Mouse (Mus musculus) right cerebral cortex, adult 18-20 months (tissue): Measurements from ENCODE around the gene Olfr1274-ps.
"Not testable (repeated sequence)": the region's sequence is repeated elsewhere in the genome, so short reads cannot be mapped to it uniquely, and the experiment has no call there.

ENCODE experiments used
- DNase-seq: peaks from one replicate; pipeline ENCODE4 v3.0.0; 2022; ENCODE audit warnings: mixed read lengths

The Olfr1274-ps gene

DNA sequence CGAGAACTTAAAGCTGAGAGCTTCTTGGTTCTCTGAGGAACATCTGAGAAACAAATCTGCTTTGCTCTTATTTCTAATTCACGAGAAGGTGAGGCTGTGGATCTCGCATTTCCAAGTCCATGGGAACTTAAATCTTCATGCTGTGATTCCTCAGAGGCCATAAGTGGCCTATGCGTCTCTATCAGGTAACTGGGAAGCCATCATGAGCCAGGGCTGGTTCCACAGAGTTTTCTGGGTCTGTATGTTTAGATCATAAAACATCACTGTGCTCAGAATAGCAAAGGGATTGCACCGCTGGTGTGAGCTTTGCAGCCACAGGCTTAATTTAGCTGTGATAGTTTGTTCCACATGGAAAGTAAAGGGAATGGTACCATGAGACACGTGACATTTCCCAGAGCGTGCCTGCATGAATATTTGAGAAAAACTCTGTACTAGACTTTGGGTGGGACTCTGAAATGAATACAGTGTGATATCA is at the start of gene Olfr1274-ps:
Gene Olfr1274-ps (plus strand): TSS at position 51 of the 475 bp plus-strand sequence.
- not testable (repeated sequence) for DNase-seq

DNA sequence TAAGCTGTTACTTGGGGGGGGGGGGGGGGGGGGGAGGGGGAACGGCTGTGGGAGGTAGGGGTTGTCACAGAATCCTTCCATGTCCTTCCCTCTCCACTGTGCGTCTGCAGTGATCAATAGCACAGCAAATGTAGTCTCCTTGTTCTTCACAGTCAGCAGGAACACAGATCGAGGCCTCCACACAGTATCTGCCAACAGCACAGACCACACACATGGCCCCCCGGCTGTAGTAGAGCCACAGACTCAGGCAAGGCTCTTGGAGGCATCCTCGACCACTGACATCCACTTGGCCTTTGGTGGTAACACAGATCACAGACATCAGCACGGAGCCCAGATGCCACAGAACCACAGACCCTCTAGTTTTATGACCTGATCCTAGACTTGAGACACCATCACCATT is 47.4 kb upstream of the Olfr1274-ps start:
- not testable (repeated sequence) for DNase-seq

DNA sequence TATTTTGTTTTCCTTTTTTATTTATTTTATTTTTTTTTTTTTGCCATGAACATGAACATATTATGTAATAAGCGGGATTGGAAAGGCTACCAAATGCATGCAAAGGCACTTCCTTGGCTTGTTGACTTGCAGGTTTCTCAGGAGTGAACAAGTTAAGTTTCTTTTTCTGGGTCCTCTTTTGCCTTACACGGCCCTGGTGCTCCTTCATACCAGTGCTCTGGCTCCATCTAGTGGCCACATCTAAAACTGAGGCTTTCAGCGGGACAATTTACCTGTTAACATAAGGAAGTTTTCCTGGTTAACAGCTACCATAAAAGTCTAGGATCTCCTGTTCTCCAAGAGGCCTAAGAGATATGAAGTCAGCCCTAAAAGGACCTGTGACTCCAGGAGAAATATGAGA is 46.9 kb upstream of the Olfr1274-ps start:
- not testable (repeated sequence) for DNase-seq

DNA sequence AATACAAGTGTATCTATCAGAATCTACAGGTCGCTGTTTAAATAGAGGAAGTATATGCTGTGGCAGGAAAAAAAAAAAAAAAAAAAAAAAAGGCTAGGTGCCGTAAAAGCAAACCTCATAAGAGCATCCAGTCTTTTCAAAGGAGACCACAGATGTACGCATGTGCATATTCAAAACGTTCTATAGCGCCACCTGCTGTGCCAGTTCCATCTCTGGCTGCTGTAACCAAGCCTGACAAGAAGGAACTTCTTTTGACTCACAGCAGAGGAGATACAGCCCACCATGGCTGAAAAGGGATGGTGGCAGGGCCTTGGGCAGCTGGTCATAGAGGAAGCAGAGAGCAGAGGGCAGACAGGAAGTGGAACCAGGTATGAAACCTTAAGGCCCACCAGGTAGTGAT is 39.3 kb upstream of the Olfr1274-ps start:
- not testable (repeated sequence) for DNase-seq

DNA sequence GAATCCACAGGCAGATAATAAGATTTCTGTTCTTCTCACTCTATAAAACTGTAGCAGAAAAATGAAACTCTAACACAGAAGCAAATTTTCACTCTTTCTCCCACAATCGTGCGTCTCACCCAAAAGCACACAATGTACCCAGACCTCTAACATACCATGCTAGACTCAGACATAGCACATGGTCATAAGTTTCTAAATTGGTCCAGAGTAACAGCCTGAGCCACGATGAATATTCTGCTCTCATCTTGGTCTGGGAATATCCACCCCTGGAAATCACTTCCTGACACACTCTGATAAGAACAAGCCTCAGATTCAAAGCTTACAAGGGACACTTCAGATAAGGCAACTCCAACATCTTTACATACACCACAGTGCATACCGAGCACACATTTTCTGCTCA is 38.3 kb upstream of the Olfr1274-ps start:
- DNase-seq, result not testable (repeated sequence)

DNA sequence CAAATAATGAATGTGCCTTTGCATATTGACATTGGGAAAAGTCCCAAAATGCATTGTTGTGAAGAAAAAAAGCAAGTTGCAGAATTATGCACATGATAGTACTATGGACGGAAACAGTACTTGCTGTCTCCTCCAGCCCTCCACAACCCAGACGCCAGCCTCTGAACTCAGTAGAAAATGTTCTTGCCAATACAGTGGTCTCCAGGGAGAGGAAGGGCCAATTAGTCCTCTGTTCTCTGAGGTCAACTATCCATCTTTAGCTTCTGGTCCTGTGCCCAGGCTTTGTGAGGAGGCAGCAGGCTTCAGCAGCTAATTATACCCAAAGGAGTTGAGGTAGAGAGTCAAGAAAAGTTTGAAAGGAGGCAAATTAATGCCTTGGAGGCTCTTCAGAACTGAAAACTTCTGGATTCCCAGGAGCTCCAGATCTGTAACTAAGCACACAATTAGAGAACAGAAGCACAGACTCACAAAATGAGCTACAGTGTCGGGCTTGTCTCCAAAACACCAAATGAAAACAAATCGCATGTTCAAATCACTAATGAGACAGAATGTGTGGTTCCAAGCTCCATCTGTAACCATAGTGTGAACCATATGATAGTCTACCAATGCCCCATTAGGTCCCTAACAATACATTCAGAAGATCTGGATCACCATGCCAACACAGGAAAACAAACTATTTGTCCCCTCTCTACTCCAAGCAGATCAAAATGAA is 15.8 kb downstream of the Olfr1274-ps start:
- DNase-seq, result not testable (repeated sequence)

DNA sequence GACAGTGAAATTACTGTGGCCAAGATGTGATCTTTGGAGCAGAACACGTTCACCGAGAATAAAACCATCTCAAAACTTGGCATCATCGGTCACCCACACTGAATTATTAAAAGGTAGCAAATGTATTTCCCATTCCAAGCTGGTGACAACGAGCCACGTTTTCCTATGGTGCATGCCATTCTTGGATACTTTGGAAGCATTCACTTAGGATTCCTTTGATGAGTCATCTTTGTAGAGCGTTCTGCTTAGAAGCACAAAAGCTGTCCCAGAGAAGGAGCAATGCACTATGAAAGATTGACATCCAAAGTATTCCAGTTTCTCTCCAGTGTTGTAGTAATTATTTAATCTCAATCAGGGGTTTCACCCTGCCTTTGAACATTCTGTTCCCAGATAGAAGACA is 23.8 kb downstream of the Olfr1274-ps start:
- not testable (repeated sequence) for DNase-seq

DNA sequence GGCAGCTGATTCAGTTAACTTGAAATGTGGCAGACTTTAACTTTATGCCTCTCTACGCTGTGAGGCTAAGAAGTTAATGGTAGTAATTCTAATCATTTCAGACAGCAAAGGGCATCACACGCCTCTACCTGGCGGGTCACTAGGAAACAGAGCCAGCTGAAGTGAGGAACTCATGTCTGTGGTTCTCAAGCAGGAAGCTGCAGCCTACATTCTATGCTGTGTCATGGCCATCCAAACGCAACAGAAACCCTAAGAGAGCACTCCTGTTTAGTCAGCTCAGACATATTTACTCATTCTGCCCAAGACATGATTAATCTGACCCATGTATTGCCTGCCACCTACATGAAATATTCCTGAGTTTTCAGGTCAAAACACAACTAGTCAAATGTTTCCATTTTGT is 26.5 kb downstream of the Olfr1274-ps start:
- not testable (repeated sequence) for DNase-seq

DNA sequence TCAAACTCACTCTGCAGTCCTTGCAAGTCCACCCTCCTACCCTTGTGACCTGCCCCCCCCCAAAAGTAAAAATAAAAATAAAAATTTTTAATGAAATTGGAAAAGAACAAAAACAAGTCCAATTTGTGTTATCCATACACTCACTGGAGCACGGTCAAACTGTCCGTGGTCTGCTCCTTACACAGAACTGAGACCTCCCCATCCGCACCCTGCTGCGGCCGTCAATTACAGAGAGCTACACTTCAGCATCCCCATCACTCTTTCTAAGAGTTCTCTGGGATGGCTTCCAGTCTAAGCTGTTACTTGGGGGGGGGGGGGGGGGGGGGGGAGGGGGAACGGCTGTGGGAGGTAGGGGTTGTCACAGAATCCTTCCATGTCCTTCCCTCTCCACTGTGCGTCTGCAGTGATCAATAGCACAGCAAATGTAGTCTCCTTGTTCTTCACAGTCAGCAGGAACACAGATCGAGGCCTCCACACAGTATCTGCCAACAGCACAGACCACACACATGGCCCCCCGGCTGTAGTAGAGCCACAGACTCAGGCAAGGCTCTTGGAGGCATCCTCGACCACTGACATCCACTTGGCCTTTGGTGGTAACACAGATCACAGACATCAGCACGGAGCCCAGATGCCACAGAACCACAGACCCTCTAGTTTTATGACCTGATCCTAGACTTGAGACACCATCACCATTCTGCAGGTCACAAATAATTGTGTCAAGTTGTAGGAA is 30.7 kb downstream of the Olfr1274-ps start:
- not testable (repeated sequence) for DNase-seq

DNA sequence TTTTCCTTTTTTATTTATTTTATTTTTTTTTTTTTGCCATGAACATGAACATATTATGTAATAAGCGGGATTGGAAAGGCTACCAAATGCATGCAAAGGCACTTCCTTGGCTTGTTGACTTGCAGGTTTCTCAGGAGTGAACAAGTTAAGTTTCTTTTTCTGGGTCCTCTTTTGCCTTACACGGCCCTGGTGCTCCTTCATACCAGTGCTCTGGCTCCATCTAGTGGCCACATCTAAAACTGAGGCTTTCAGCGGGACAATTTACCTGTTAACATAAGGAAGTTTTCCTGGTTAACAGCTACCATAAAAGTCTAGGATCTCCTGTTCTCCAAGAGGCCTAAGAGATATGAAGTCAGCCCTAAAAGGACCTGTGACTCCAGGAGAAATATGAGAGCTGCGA is 31.3 kb downstream of the Olfr1274-ps start:
- not testable (repeated sequence) for DNase-seq

DNA sequence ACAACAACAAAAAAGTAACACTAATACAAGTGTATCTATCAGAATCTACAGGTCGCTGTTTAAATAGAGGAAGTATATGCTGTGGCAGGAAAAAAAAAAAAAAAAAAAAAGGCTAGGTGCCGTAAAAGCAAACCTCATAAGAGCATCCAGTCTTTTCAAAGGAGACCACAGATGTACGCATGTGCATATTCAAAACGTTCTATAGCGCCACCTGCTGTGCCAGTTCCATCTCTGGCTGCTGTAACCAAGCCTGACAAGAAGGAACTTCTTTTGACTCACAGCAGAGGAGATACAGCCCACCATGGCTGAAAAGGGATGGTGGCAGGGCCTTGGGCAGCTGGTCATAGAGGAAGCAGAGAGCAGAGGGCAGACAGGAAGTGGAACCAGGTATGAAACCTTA is 39.0 kb downstream of the Olfr1274-ps start:
- not testable (repeated sequence) for DNase-seq

DNA sequence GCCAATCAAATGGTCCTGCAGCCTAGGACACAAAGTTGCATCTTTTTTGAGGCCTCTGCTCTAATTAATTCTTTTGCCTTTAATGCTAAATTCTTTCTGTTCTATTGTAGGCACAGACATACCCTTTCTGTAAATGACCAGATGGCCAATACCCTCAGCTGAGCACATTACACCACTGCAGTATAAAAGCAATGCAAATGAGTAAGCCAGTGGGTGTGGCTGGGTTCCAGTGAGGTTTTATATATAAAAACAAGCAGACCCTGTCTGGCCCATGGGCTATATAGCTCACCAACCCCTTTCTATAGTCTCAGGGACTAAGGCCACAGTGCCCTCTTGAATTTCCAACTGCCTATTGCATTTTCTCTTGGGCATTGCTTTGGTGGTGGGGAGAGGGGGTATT is 41.7 kb downstream of the Olfr1274-ps start:
- DNase-seq, result not testable (repeated sequence)

DNA sequence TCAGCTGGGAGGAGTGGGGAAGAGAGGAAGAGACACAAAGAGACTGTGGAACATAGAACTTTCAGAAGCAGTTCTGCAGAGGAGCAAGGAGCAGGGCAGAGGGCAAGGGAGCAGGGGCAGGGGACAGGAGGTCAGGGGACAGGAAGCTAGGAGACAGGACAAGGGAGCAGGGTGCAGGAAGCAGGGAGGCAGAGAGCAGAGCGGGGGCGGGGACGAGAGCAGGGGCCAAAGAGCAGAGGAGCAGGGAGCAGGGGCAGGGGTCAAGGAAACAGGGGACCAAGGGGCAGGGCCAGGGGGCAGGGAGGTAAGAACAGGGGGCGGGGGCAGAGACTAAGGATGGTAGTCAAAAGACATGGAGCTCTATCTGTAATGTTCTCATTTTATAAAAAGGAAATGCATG is 43.3 kb downstream of the Olfr1274-ps start:
- DNase-seq, result not testable (repeated sequence)

DNA sequence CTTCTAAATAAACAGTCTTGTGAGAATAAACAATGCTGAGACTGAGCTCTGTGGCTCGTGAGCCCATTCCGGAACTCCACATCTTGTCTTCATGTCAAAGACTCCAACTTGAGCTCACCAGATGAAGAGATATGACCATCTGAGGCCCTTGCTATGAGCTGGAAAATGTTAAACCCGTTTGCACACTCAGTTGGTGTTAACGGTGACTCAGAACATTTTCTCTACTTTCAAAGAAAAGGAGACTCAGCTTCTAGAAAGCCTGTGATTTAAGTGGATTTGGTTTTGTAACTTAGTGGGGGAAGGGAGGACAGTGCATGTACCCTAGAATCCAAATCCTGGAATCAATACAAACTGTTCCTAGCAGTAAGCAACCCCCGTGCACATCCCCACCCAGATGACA is 45.3 kb downstream of the Olfr1274-ps start:
- peak; percentile 31 for DNase-seq

DNA sequence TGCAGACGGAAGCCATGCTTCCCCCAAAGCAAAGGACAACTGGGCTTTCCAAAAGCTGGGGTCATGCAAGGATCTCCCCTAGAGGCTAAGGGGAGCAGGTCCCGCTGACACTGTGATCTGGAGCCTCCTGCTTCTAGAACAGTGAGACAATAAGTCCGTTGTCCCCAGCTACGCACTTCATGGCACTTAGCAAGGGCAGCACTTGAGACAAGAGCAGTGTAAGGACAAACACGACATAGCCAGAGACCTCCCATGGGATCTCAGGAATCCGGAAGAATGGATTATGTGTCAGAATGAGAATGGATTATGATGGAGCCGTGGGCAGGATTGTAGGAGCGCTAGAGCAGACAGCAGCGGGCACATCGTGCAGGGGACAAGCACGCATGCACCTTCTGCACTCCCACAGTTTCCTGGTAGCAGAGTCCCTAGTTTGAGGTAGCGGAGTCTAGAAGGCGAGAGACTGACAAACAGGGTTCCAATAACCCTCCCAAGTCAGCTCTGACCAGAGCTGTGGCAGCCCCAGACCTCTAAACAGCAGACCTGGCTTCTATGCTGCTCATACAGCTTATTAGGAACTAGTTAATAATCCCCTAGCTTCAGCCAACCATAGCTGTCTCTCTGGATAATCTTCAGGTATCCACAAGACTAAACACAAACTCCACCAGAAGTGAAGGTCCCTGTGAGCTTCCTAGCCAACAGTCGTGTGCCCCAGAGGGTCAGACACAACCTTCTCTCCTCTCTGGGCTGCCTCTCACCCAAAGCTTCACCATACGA is 50.7 kb downstream of the Olfr1274-ps start:
- DNase-seq, result no peak

DNA sequence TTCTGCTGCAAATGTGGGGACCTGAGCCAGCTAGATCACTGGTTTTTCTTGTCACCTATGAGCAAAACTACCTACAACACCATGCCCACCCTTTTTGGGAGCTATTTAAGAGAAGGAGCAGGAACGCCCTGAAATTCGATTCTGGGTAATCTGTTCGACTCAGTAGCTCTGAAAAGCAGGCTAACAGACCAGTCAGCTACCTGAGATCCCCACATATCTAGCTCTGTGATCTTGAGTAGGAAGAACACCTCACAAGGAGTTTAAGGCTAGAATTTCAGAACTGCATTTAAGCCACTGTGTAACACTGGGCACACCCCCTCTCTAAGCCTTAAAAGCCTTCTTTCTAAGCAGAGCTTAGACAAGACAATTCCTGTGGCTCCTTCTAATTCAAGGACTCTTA is 53.9 kb downstream of the Olfr1274-ps start:
- DNase-seq, result no peak
